Mouse (Mus musculus): ENCODE data around the gene Tbcb. TPM values are rescaled to one million over a fixed set of nuclear protein-coding genes. Genes with fewer than 3 reads are reported as not detected.
"Not testable (repeated sequence)": the region's sequence is repeated elsewhere in the genome, so short reads cannot be mapped to it uniquely, and the experiment has no call there.

The Tbcb gene
- polyA plus RNA-seq, 2 experiments from 2014 or later: 96.7 to 104 TPM

DNA sequence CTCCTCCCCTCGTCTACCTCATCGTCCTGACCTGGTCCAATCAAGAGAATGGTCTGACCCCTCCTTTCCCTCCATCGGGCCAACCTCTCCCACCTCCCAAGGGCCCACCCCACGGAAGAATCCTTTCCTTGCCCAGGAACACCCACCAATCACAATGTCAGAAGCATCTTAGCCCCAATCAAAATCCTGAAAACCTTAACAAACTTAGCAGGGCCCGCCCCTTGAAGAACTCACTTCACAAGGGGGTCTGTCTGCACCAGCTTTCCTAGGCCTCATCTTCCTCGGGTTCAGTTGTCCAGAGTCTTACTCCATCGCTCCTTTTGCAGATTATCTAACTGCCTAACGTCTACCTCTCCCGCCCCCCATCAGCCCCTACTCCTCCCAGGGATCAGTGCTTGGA, 39.1 kb downstream of the Tbcb start:
- ATAC-seq: no peak

DNA sequence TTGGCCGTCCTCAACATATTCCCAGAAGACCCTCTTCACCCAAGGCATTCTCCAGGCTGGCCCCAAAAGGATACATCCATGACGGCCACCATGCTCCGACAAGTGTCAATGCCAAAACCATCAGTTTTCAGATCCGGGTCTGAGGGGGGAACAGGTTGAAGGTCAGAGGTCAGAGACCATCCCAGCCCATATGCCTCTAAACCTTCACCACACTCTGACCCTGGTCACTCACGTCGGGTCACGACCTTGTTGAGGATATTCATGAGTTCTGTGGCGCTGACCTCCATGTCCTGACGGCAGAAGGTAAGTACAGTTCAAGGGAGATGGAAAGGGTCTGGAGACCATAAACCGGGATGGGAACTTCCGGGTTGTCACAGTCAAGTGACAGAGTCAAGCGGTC, 40.0 kb downstream of the Tbcb start:
- ATAC-seq: no peak

DNA sequence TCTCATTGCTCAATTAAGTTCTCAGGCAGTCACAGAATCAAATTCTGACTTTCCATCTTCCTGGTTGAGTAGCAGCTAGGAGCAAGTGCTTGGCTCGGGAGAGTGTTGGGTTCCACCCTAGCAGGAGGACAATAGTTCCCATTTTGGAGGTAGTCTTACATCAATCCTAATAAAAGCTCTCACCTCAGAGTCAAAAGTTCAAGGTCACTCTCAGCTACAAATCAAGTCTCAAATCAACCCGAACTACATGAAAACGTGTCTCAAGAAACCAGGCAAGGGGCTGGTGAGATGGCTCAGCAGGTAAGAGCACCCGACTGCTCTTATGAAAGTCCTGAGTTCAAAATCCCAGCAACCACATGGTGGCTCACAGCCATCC, 43.0 kb downstream of the Tbcb start:
- no peak for ATAC-seq

DNA sequence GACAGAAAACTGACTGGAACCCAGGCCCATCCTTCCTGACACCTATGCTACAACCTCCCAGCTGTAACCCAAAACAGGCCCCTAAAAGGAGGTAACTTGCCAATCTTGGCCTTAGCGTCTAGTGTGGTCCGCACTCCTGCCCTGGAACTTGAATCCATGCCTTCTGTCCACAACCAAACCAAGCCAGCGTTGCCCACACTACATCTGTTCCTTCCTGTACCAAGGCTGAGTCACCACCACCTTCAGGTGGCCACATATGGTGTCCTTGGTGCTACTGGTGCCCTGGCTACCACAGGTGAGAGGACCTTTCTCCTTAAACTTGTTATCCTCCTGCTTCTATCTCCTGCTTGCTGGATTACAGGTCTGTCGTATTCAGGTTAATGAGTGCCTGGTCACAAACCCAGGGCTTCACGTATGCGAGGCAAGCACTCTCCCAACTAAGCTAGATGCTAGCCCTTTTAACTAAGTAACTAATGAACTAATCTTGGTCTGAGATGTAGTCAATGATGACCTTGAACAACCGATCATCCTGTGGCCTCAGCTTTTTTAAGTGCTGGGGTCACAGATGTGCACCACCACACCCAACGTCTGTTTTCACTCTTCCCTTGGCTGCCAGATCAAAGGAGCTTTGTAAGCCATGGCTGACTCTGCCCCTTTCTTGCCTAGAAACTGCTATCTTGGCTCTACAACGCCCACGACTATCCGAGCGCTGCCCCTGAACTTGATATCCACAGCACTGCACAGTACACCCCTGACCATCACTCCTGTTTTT, 43.5 kb downstream of the Tbcb start:
- no peak for ATAC-seq

DNA sequence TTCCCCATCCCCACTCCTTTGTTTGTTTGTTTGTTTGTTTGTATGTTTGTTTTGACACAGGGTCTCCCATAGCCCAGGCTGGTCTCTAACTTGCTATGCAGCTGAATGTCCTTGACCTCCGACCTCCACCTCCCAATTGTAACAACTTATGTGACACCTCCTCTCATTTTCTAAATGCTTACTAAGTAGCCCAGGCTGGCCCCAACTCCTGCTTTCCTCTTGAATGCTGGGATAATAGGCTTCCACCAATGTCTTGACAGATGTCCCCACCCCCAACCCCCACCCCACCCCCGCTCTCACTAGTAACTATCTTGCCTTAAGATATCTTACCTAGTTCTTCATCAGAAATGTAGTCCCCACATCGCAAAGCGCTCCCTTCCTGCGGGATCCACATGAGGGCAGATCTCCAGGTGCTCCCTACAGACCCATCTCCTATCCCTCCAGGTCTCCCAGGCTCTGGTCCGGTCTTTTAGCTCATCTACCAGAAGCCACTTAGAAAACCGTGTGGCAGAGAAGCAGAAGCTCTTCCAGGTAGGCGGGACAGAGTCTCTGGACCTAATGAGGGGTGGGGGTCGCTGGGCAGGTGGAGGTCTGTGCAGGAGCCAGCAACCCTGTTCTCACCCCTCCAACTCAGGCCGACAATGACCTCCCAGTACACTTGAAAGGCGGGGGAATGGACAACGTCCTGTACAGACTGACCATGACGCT, 47.3 kb downstream of the Tbcb start:
- no peak for ATAC-seq

DNA sequence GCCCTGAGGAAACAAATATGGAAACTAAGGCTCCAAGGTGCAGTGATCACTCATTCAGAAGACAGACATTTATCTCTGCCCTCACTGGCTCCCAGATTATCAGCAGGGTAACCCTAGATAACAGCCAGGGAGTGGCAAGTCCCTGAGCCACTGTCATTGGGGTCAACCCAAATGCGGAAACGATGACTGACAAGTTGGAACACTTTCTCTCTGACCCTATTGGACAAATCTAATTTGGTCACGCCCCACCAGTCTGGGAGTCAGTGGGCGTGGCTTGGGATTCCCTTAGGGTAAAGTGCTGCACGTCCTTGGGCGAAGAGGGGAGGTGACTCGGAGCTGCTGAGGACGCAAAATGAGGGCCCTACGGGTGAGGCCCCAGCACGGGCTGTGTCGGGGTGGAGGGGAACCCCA, 48.2 kb downstream of the Tbcb start, which contains the start of gene Cox7a1:
Gene Cox7a1, plus strand, starts transcription at position 266 of the 411 bp plus-strand sequence.
- peak; percentile 83 for ATAC-seq

DNA sequence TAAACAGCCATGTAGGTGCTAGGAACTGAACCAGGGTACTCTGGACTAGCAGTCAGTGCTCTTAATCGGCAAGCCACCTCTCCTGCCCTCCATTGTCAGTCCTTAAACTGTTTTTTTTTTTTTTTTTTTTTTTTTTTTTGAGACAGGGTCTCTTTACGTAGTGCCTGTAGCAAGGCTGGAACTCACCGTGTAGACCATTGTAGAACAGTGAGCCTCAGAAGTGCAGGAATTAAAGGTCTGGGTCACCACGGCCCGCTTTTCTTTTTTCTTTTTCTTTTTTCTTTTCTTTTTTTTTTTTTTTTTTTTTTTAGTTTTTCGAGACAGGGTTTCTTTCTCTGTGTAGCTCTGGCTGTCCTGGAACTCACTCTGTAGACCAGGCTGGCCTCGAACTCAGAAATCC, 48.9 kb downstream of the Tbcb start:
- not testable (repeated sequence) for ATAC-seq

DNA sequence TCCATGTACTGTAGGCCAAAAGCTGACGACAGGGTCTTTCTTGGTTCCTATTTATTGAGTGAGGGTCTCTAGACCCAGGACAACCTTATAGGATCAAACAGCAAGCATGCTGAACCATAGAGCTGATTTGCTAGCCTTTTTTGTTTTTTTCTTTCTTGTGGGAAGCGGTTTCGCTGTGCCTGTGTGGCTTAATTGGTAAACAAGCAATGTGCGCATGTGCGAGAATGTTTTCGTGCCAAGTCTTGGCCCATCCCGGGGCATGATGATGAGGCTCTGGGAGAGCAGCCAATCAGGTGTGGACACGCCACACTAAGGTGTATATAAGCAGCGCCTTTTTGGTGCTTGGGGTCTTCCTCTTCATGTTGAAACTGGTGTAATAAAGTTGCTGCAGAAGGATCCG, 50.1 kb downstream of the Tbcb start:
- ATAC-seq: not testable (repeated sequence)

DNA sequence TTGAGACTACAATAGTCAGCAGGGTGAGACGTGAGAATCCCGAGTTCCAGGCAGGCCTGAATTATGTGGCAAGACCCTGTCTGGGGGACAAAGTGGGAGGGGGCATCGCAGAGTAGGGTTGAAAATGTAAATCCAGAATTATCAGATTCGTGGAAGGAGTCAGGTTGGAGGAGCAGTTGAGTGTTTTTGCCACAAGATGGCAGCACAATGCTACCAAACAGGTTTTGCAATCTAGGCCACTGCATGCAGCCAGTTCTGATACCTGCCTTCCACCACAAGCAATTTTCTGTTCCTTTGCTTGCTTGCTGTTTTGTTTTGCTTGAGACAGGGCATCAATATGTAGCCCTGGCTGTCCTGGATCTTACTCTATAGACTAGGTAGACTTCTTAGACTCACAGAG, 50.8 kb downstream of the Tbcb start:
- peak; percentile 81 for ATAC-seq

DNA sequence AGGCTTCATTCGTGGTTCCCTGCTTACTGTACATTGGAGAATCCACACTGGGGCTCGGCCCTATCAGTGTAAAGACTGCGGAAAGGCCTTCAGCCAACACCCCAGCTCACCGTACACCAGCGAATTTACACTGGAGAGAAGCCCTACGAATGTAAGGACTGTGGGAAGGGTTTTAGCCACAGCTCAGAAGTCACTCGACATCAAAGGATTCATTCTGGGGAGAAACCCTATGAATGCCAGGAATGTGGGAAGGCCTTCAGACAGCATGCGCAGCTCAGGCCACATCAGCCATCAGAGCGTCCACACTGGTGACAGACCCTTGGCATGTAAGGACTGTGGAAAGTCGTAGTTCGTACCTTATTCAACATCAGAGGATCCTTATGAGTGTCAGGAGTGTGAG, 53.8 kb downstream of the Tbcb start:
- ATAC-seq: no peak

DNA sequence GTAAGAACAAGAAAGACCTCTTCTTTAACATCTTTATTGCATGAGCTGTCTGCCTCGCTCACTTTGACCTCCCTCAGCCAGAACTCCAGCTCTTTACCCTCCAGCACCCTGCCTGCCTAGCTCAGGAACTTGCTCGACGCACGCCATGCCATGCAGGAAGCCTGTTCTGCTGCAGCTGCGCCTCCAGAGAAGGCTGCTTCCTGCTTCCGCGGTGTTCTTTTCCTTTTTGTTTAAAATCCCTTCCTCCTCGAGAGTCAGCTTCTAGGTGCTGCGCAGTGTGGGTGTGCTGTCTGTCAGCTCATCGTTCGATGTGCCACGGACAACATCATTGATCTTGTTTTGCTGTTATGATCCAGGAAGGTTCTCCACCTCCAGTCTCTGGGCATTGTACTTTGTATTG, 55.6 kb downstream of the Tbcb start:
- ATAC-seq: no peak

Other genes with a start within 250 kb of the Tbcb start
- 1 to 10 TPM; 2.1 to 2.8 TPM for gene Zfp568, start 248.3 kb downstream of the Tbcb start, polyA plus RNA-seq (2017; shearing (Covaris generic))
- 1 to 10 TPM; 5.4 to 7.5 TPM for gene Zfp14, start 180.9 kb downstream of the Tbcb start, polyA plus RNA-seq (2017; shearing (Covaris generic))
- 10 to 100 TPM in 1 of 2 experiments, 1 to 10 TPM in 1; 8.6 to 11.9 TPM for gene Zfp82, start 159.4 kb downstream of the Tbcb start, polyA plus RNA-seq (2017; shearing (Covaris generic))
- gene Gm26920, start 141.9 kb downstream of the Tbcb start, polyA plus RNA-seq (2017; shearing (Covaris generic)): 1 to 10 TPM; 1.5 to 3.6 TPM
- 10 to 100 TPM; 11.6 to 12.0 TPM for gene Zfp566, start 141.7 kb downstream of the Tbcb start, polyA plus RNA-seq (2017; shearing (Covaris generic))
- gene Zfp260, start 137.5 kb downstream of the Tbcb start, polyA plus RNA-seq (2017; shearing (Covaris generic)): 10 to 100 TPM; 74.8 to 96.0 TPM
- 10 to 100 TPM; 13.2 to 20.3 TPM for gene Zfp382, start 110.3 kb downstream of the Tbcb start, polyA plus RNA-seq (2017; shearing (Covaris generic))
- gene Zfp146, start 62.5 kb downstream of the Tbcb start, polyA plus RNA-seq (2017; shearing (Covaris generic)): 10 to 100 TPM; 19.5 to 22.3 TPM
- under 1 TPM in 1 of 2 experiments, not detected in 1; 0.90 TPM for gene Cox7a1, start 48.1 kb downstream of the Tbcb start, polyA plus RNA-seq (2017; shearing (Covaris generic))
- 10 to 100 TPM; 49.8 to 68.7 TPM for gene Capns1, start 33.5 kb downstream of the Tbcb start, polyA plus RNA-seq (2017; shearing (Covaris generic))
- gene Polr2i, start 324 bp downstream of the Tbcb start, polyA plus RNA-seq (2017; shearing (Covaris generic)): 10 to 100 TPM; 50.3 to 54.3 TPM
- gene Ovol3, start 3.5 kb upstream of the Tbcb start, polyA plus RNA-seq (2017; shearing (Covaris generic)): not detected
- gene Thap8, start 47.8 kb upstream of the Tbcb start, polyA plus RNA-seq (2017; shearing (Covaris generic)): 1 to 10 TPM in 1 of 2 experiments, not detected in 1; 1.6 TPM
- 1 to 10 TPM; 1.9 to 3.2 TPM for gene Wdr62, start 48.1 kb upstream of the Tbcb start, polyA plus RNA-seq (2017; shearing (Covaris generic))
- gene Clip3, start 59.5 kb upstream of the Tbcb start, polyA plus RNA-seq (2017; shearing (Covaris generic)): 1 to 10 TPM; 5.5 to 6.5 TPM
- 100 to 1,000 TPM; 179 to 205 TPM for gene Alkbh6, start 76.4 kb upstream of the Tbcb start, polyA plus RNA-seq (2017; shearing (Covaris generic))
- gene Syne4, start 82.5 kb upstream of the Tbcb start, polyA plus RNA-seq (2017; shearing (Covaris generic)): 10 to 100 TPM in 1 of 2 experiments, 1 to 10 TPM in 1; 9.2 to 16.8 TPM
- gene E130208F15Rik, start 89.5 kb upstream of the Tbcb start, polyA plus RNA-seq (2017; shearing (Covaris generic)): not detected
- 1 to 10 TPM; 2.4 to 5.1 TPM for gene Sdhaf1, start 91.6 kb upstream of the Tbcb start, polyA plus RNA-seq (2017; shearing (Covaris generic))
- not detected for gene Lrfn3, start 130.5 kb upstream of the Tbcb start, polyA plus RNA-seq (2017; shearing (Covaris generic))
- 1 to 10 TPM; 6.4 to 7.1 TPM for gene Tyrobp, start 181.5 kb upstream of the Tbcb start, polyA plus RNA-seq (2017; shearing (Covaris generic))
- 100 to 1,000 TPM; 356 to 434 TPM for gene Hcst, start 187.6 kb upstream of the Tbcb start, polyA plus RNA-seq (2017; shearing (Covaris generic))
- 10 to 100 TPM; 39.2 to 44.4 TPM for gene Nfkbid, start 189.5 kb upstream of the Tbcb start, polyA plus RNA-seq (2017; shearing (Covaris generic))
- gene Aplp1, start 213.3 kb upstream of the Tbcb start, polyA plus RNA-seq (2017; shearing (Covaris generic)): 1 to 10 TPM; 3.1 to 3.5 TPM
- gene Kirrel2, start 225.4 kb upstream of the Tbcb start, polyA plus RNA-seq (2017; shearing (Covaris generic)): not detected
- gene Nphs1, start 226.0 kb upstream of the Tbcb start, polyA plus RNA-seq (2017; shearing (Covaris generic)): not detected